Mouse (Mus musculus): Measurements from ENCODE around the gene Prok1. TPM values are rescaled to one million over a fixed set of nuclear protein-coding genes. Genes with fewer than 3 reads are reported as not detected.

The Prok1 gene
- polyA plus RNA-seq, 1 experiment: not detected

DNA sequence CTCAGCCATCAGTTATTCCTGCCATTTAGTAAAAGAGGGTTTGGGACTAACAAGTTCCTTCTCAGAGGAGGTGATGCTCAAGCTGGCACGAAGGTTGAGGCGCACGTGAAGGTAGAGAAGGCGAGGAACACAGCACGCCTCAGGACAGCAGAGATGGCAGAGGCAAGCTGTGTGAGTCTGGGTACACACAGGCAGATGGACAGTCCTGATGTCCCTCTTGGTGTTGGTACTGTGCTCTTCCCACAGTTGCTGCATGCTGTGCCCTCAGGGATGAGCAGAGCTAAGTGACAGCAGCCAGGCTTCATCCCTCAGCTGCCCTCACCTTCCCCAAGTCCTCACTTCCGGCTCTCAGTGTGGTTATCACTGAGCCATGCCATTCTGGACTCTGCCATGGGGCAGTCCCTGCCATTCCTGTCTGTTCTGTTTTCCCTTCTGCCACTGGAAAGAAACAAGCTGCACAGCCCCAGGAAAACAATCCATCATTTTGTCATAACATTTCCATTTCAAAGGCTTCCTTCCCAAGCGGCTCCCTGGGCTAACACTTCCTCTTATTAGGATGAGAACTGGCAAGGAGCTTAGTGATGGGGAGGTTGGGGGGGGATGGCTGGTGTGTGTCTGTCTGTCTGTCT is 31.8 kb downstream of the Prok1 start:
- TF ChIP-seq TAL1 (IDR thresholded peaks at IDR 0.05; ENCODE audit: low read length): no peak
- no peaks in the 10 kb centered on the region for H3K36me3 ChIP-seq (ENCODE audit: control insufficient read depth)
- H3K27me3 ChIP-seq (ENCODE audit: control insufficient read depth): peaks cover 2% of the 10 kb centered on the region
- H3K9me3 ChIP-seq (ENCODE audit: control insufficient read depth, low read length): no peaks in the 10 kb centered on the region
- no peak overlapping the region for H3K4me3 ChIP-seq (replicated peaks)
- no peaks in the 10 kb centered on the region for H3K4me1 ChIP-seq (ENCODE audit: control insufficient read depth)

DNA sequence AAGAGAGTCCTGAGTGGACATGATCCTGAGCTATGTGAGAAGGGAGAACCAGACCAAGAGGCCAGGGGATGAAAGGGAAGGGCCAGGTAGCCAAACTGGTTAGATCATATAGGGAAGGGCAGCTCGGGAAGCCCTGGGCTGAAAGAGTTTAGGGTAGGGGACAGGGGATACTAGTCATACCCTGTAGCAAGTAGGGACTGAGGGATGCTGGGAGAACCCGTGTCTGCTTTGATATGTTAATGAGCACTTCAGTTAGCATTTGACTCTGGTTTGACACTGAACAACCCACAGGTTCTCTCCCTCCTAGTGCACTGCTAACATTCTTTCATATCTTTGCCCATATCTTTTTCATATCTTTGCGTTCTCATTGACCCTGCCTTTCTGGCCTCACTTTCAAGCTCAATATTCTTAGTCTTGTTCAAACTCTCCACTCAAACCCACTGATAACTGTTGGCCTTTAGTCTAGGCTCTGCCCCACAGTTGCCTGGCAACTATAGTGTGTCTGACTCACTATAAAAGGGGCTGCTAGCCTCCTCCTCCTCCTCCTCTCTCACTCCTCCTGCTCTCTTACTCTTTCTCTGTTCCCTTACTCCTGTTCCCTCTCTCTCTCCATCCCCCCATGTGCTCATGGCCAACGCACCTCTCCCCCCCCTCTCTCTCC is 32.9 kb downstream of the Prok1 start:
- Histone ChIP-seq H3K27me3 (ENCODE audit: control insufficient read depth) (peaks cover 2% of the 10 kb centered on the region), H3K36me3 (ENCODE audit: control insufficient read depth) (no peaks in the 10 kb centered on the region), H3K4me3 (replicated peaks) (no peak overlapping the region), H3K9me3 (ENCODE audit: control insufficient read depth, low read length) (no peaks in the 10 kb centered on the region), H3K4me1 (ENCODE audit: control insufficient read depth) (no peaks in the 10 kb centered on the region)
- TF ChIP-seq TAL1 (IDR thresholded peaks at IDR 0.05; ENCODE audit: low read length) (no peak), GATA1 (IDR thresholded peaks at IDR 0.05; ENCODE audit: low read length) (no peak)

DNA sequence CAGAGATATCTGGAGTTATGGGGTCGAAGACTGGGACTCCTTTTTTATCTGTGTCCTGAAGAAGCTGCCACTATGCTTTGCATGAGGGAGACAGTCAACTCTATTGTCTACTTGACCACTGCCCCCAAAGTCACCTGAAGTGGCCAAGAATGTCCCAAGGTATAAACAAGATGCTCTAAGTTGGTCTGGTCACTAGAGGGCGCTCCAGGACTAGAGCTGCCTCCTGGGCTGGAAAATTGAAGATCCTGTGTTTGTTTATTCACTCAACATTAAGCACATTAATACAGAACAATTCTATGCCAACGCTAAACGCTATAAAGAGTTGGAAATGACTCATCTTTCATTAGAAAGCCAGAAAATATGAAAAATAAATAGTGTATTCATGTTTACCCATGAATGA is 33.5 kb downstream of the Prok1 start:
- Histone ChIP-seq H3K4me1 (ENCODE audit: control insufficient read depth) (no peaks in the 10 kb centered on the region), H3K36me3 (ENCODE audit: control insufficient read depth) (no peaks in the 10 kb centered on the region), H3K27me3 (ENCODE audit: control insufficient read depth) (peaks cover 2% of the 10 kb centered on the region), H3K9me3 (ENCODE audit: control insufficient read depth, low read length) (no peaks in the 10 kb centered on the region), H3K4me3 (replicated peaks) (no peak overlapping the region)
- TF ChIP-seq TAL1 (IDR thresholded peaks at IDR 0.05; ENCODE audit: low read length): no peak
- no peak for TF ChIP-seq GATA1 (IDR thresholded peaks at IDR 0.05; ENCODE audit: low read length)

GRCm38 (mm10) chr3:107205170-107205569 is 34.3 kb downstream of the Prok1 start:
- TF ChIP-seq TAL1 (IDR thresholded peaks at IDR 0.05; ENCODE audit: low read length) (no peak), GATA1 (IDR thresholded peaks at IDR 0.05; ENCODE audit: low read length) (no peak)
- Histone ChIP-seq H3K9me3 (ENCODE audit: control insufficient read depth, low read length) (no peaks in the 10 kb centered on the region), H3K4me3 (replicated peaks) (no peak overlapping the region), H3K27me3 (ENCODE audit: control insufficient read depth) (peaks cover 2% of the 10 kb centered on the region), H3K36me3 (ENCODE audit: control insufficient read depth) (no peaks in the 10 kb centered on the region), H3K4me1 (ENCODE audit: control insufficient read depth) (no peaks in the 10 kb centered on the region)

DNA sequence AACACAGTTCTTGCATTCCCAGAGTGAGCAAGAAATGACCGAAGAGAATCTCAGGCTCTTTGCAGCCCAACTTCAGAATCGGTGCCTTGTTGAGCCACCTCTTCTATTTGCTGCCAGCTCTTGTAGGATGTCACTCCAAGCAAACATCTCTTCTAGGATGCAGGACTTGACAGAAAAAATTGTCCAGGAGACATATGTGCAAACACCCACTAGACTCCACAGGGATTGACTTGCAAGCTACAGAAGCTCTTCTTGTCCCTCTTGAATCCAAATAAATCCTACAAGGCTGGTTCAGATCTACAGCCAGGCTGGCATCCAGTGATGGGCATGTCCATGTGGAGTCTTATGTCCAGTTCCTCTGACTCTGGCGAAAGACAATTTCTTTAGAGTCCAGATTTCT is 35.1 kb downstream of the Prok1 start:
- Histone ChIP-seq H3K4me3 (replicated peaks) (no peak overlapping the region), H3K27me3 (ENCODE audit: control insufficient read depth) (peaks cover 2% of the 10 kb centered on the region), H3K4me1 (ENCODE audit: control insufficient read depth) (no peaks in the 10 kb centered on the region), H3K9me3 (ENCODE audit: control insufficient read depth, low read length) (no peaks in the 10 kb centered on the region), H3K36me3 (ENCODE audit: control insufficient read depth) (no peaks in the 10 kb centered on the region)
- TF ChIP-seq TAL1 (IDR thresholded peaks at IDR 0.05; ENCODE audit: low read length) (no peak), GATA1 (IDR thresholded peaks at IDR 0.05; ENCODE audit: low read length) (no peak)

- TF ChIP-seq GATA1 (IDR thresholded peaks at IDR 0.05; ENCODE audit: low read length): no peak
- Histone ChIP-seq H3K36me3 (ENCODE audit: control insufficient read depth) (no peaks in the 10 kb centered on the region), H3K4me3 (replicated peaks) (no peak overlapping the region), H3K27me3 (ENCODE audit: control insufficient read depth) (no peaks in the 10 kb centered on the region; the same call in 1 of the 2 replicates), H3K9me3 (ENCODE audit: control insufficient read depth, low read length) (no peaks in the 10 kb centered on the region), H3K4me1 (ENCODE audit: control insufficient read depth) (no peaks in the 10 kb centered on the region)
These were observed 38.0 kb downstream of the Prok1 start for GRCm38 (mm10) chr3:107201310-107202180.

DNA sequence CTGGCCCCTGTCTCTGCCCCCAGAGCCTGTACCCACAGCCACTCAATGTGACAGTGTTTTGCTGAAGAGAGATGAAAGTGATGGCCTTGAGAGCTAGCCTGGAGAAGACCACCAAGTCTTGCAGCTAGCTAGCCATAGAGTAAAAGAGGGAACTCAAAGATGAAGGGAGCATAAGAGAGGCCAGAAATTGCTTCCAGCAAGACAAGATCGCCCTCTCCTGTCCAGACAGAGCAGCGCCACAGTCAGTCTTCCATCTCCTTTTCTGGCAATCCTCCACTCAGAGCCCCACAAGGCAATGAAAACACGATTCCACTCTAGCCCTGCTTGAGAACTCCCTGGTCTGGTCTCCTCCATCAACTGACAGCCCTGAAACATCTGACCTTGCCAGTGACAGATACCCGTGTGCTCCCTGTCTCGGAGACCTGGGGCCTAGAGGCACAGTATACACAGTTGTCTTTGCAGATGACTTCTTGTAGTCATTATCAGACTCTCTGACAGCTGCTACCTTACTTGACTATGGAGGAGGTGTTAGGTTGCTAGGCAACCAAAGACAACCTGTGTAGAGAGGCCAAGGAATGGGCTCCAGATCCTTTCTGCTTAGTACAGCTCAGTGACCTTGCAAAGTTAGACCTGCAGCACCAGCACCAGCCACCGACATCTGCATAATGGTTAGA is 51.1 kb downstream of the Prok1 start:
- no peak overlapping the region for H3K4me3 ChIP-seq (replicated peaks)
- TF ChIP-seq TAL1 (IDR thresholded peaks at IDR 0.05; ENCODE audit: low read length) (no peak), GATA1 (IDR thresholded peaks at IDR 0.05; ENCODE audit: low read length) (no peak)
- no peaks in the 10 kb centered on the region for H3K27me3 ChIP-seq (ENCODE audit: control insufficient read depth)
- no peaks in the 10 kb centered on the region for H3K36me3 ChIP-seq (ENCODE audit: control insufficient read depth)
- no peaks in the 10 kb centered on the region for H3K4me1 ChIP-seq (ENCODE audit: control insufficient read depth)
- H3K9me3 ChIP-seq (ENCODE audit: control insufficient read depth, low read length): no peaks in the 10 kb centered on the region

- Histone ChIP-seq H3K27me3 (ENCODE audit: control insufficient read depth) (no peaks in the 10 kb centered on the region), H3K4me3 (replicated peaks) (no peak overlapping the region), H3K36me3 (ENCODE audit: control insufficient read depth) (no peaks in the 10 kb centered on the region), H3K4me1 (ENCODE audit: control insufficient read depth) (no peaks in the 10 kb centered on the region), H3K9me3 (ENCODE audit: control insufficient read depth, low read length) (no peaks in the 10 kb centered on the region)
- TF ChIP-seq GATA1 (IDR thresholded peaks at IDR 0.05; ENCODE audit: low read length) (no peak), TAL1 (IDR thresholded peaks at IDR 0.05; ENCODE audit: low read length) (no peak)
These were observed 52.5 kb downstream of the Prok1 start for GRCm38 (mm10) chr3:107187022-107187421.

DNA sequence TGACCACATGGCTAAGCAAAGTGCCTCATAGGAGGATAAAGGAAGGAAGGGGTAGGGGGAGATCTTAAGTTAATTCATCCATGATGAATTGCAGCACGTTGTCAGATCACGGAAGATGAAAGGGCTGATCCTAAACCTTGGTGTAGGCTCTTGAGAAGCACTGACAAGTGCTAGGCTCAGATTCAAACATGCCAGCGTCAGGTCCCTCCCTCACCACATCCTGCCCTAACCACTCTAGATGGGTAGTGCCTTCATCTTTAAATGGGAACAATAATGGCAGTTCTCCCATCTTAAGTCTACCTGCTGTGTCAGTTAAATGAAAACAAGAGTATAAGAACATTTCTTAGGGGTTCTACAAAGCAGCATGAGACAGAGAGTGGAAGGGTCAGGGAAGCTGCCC is 53.9 kb downstream of the Prok1 start:
- Histone ChIP-seq H3K27me3 (ENCODE audit: control insufficient read depth) (no peaks in the 10 kb centered on the region), H3K9me3 (ENCODE audit: control insufficient read depth, low read length) (no peaks in the 10 kb centered on the region), H3K4me1 (ENCODE audit: control insufficient read depth) (no peaks in the 10 kb centered on the region), H3K36me3 (ENCODE audit: control insufficient read depth) (no peaks in the 10 kb centered on the region), H3K4me3 (replicated peaks) (no peak overlapping the region)
- TF ChIP-seq GATA1 (IDR thresholded peaks at IDR 0.05; ENCODE audit: low read length) (no peak), TAL1 (IDR thresholded peaks at IDR 0.05; ENCODE audit: low read length) (no peak)
